Mouse (Mus musculus): ENCODE measurements around the gene Ccdc78. TPM values are rescaled to one million over a fixed set of nuclear protein-coding genes. Genes with fewer than 3 reads are reported as not detected.

Gene Ccdc78
- polyA plus RNA-seq, 1 experiment from 2014 or later: 0.31 TPM

- no peak overlapping the region for H3K27ac ChIP-seq
- peaks cover 64% of the 10 kb centered on the region for H3K36me3 ChIP-seq
- no peak for ATAC-seq (ENCODE audit: low FRiP score, low read depth)
- no peak overlapping the region for H3K4me3 ChIP-seq
- H3K9ac ChIP-seq: no peak overlapping the region; the same call in 1 of the 2 replicates
- peaks cover 44% of the 10 kb centered on the region for H3K4me1 ChIP-seq
- no peaks in the 10 kb centered on the region for H3K27me3 ChIP-seq
- 85% methylated on average over 14 of the region's 14 CpGs for WGBS
- H3K4me2 ChIP-seq (replicated peaks): no peak overlapping the region
- H3K9me3 ChIP-seq: no peaks in the 10 kb centered on the region
Measured at GRCm38 (mm10) chr17:25839455-25840235, 53.3 kb downstream of the Ccdc78 start.

Small RNA genes within 50 kb of the gene (microRNA-seq; reads per million reads assigned to microRNA genes)
- not detected for gene Gm25083
- 0.52 reads per million for gene Mir3082
- gene Mir6966: not detected

Other genes with a start within 250 kb of the Ccdc78 start
- gene Sox8, start 215.9 kb upstream of the Ccdc78 start, polyA plus RNA-seq (2015; fragmentation: Nextera tagmentation; extraction: Ambion mirVana): 15.0 and 16.5 TPM in 2 replicates
- gene Lmf1, start 207.5 kb upstream of the Ccdc78 start, polyA plus RNA-seq (2015; fragmentation: Nextera tagmentation; extraction: Ambion mirVana): 31.2 and 33.2 TPM in 2 replicates
- 1.7 and 2.6 TPM in 2 replicates for gene Gng13, start 69.4 kb upstream of the Ccdc78 start, polyA plus RNA-seq (2015; fragmentation: Nextera tagmentation; extraction: Ambion mirVana)
- 32.2 and 34.8 TPM in 2 replicates for gene Chtf18, start 59.2 kb upstream of the Ccdc78 start, polyA plus RNA-seq (2015; fragmentation: Nextera tagmentation; extraction: Ambion mirVana)
- 25.8 and 27.0 TPM in 2 replicates for gene Rpusd1, start 58.9 kb upstream of the Ccdc78 start, polyA plus RNA-seq (2015; fragmentation: Nextera tagmentation; extraction: Ambion mirVana)
- not detected in 2 replicates for gene Mslnl, start 50.5 kb upstream of the Ccdc78 start, polyA plus RNA-seq (2015; fragmentation: Nextera tagmentation; extraction: Ambion mirVana)
- gene Msln, start 32.2 kb upstream of the Ccdc78 start, polyA plus RNA-seq (2015; fragmentation: Nextera tagmentation; extraction: Ambion mirVana): not detected in 2 replicates
- 25.5 and 25.7 TPM in 2 replicates for gene Narfl, start 12.8 kb upstream of the Ccdc78 start, polyA plus RNA-seq (2015; fragmentation: Nextera tagmentation; extraction: Ambion mirVana)
- gene Haghl, start 907 bp upstream of the Ccdc78 start, polyA plus RNA-seq (2015; fragmentation: Nextera tagmentation; extraction: Ambion mirVana): 85.1 and 98.6 TPM in 2 replicates
- gene Fam173a, start 6.3 kb downstream of the Ccdc78 start, polyA plus RNA-seq (2015; fragmentation: Nextera tagmentation; extraction: Ambion mirVana): 65.5 and 73.1 TPM in 2 replicates
- gene AC134908.4, start 9.1 kb downstream of the Ccdc78 start, polyA plus RNA-seq (2015; fragmentation: Nextera tagmentation; extraction: Ambion mirVana): 2.2 TPM in 1 of 2 replicates, not detected in the other
- gene Metrn, start 10.6 kb downstream of the Ccdc78 start, polyA plus RNA-seq (2015; fragmentation: Nextera tagmentation; extraction: Ambion mirVana): 50.7 and 52.5 TPM in 2 replicates
- gene Fbxl16, start 22.5 kb downstream of the Ccdc78 start, polyA plus RNA-seq (2015; fragmentation: Nextera tagmentation; extraction: Ambion mirVana): 2.2 and 2.8 TPM in 2 replicates
- 25.2 and 27.7 TPM in 2 replicates for gene Wdr24, start 37.0 kb downstream of the Ccdc78 start, polyA plus RNA-seq (2015; fragmentation: Nextera tagmentation; extraction: Ambion mirVana)
- 57.9 and 60.7 TPM in 2 replicates for gene Jmjd8, start 42.3 kb downstream of the Ccdc78 start, polyA plus RNA-seq (2015; fragmentation: Nextera tagmentation; extraction: Ambion mirVana)
- 359 and 366 TPM in 2 replicates for gene Stub1, start 46.8 kb downstream of the Ccdc78 start, polyA plus RNA-seq (2015; fragmentation: Nextera tagmentation; extraction: Ambion mirVana)
- 1.4 and 1.6 TPM in 2 replicates for gene Rhbdl1, start 50.7 kb downstream of the Ccdc78 start, polyA plus RNA-seq (2015; fragmentation: Nextera tagmentation; extraction: Ambion mirVana)
- gene Gm20683, start 55.2 kb downstream of the Ccdc78 start, polyA plus RNA-seq (2015; fragmentation: Nextera tagmentation; extraction: Ambion mirVana): 1.5 and 1.9 TPM in 2 replicates
- 25.7 and 26.8 TPM in 2 replicates for gene Rhot2, start 58.3 kb downstream of the Ccdc78 start, polyA plus RNA-seq (2015; fragmentation: Nextera tagmentation; extraction: Ambion mirVana)
- gene Wdr90, start 74.9 kb downstream of the Ccdc78 start, polyA plus RNA-seq (2015; fragmentation: Nextera tagmentation; extraction: Ambion mirVana): 24.9 and 26.2 TPM in 2 replicates
- gene Mcrip2, start 82.2 kb downstream of the Ccdc78 start, polyA plus RNA-seq (2015; fragmentation: Nextera tagmentation; extraction: Ambion mirVana): 9.8 and 12.2 TPM in 2 replicates
- gene Mettl26, start 88.5 kb downstream of the Ccdc78 start, polyA plus RNA-seq (2015; fragmentation: Nextera tagmentation; extraction: Ambion mirVana): 56.1 and 56.2 TPM in 2 replicates
- gene Wfikkn1, start 94.3 kb downstream of the Ccdc78 start, polyA plus RNA-seq (2015; fragmentation: Nextera tagmentation; extraction: Ambion mirVana): 0.41 and 0.57 TPM in 2 replicates
- gene Rab40c, start 133.1 kb downstream of the Ccdc78 start, polyA plus RNA-seq (2015; fragmentation: Nextera tagmentation; extraction: Ambion mirVana): 33.4 and 37.6 TPM in 2 replicates
- 50.2 and 50.5 TPM in 2 replicates for gene Pigq, start 158.4 kb downstream of the Ccdc78 start, polyA plus RNA-seq (2015; fragmentation: Nextera tagmentation; extraction: Ambion mirVana)
- gene Nhlrc4, start 158.4 kb downstream of the Ccdc78 start, polyA plus RNA-seq (2015; fragmentation: Nextera tagmentation; extraction: Ambion mirVana): not detected in 2 replicates
- gene A930017K11Rik, start 166.0 kb downstream of the Ccdc78 start, polyA plus RNA-seq (2015; fragmentation: Nextera tagmentation; extraction: Ambion mirVana): 0.19 and 0.31 TPM in 2 replicates
- gene Capn15, start 199.2 kb downstream of the Ccdc78 start, polyA plus RNA-seq (2015; fragmentation: Nextera tagmentation; extraction: Ambion mirVana): 24.8 and 25.4 TPM in 2 replicates